Mouse (Mus musculus): ENCODE measurements at regions not wholly inside any gene's neighbourhood (a gene's known extent, or its start where the extent isn't known, plus 50 kb on each side); places are given as distances from the start of the nearest gene placed in this dataset.

GRCm38 (mm10) chr16:9115548-9115947 lies 285.6 kb downstream of the 1810013L24Rik start:
- no peak overlapping the region for H3K27ac ChIP-seq (ENCODE audit: poor library complexity, severe bottlenecking)
- WGBS = 61% methylated on average over 5 of the region's 5 CpGs

DNA sequence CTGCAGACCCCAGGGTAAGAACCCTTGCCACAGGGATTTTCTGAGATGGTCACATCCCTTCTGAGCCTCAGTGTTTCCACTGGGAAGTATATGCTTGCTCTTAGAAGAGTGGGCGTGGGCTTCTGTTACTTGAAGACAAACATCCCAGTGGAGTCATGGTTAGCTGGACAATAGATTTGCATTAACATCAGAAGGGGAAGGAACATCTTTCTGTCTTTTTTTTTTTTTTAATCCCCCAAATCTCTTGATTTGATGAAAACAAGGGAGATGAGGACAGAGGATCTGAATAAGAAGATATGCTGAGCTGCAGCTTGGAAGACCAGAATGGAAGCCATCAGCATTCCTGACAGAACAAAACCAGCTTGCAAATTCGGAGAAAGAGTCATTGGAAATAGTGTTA lies 291.7 kb downstream of the 1810013L24Rik start:
- WGBS = 73% methylated on average over 2 of the region's 2 CpGs
- no peak overlapping the region for H3K4me2 ChIP-seq
- no peak for ATAC-seq (ENCODE audit: insufficient number of reproducible peaks, low FRiP score)

More at GRCm38 (mm10) chr16:9115548-9115947, 285.6 kb downstream of the 1810013L24Rik start:
- H3K4me3 ChIP-seq = no peak overlapping the region
- no peaks in the 10 kb centered on the region for H3K27me3 ChIP-seq (replicated peaks)
- H3K9me3 ChIP-seq (replicated peaks) = no peaks in the 10 kb centered on the region; the same call in 1 of the 2 replicates
- H3K36me3 ChIP-seq = no peaks in the 10 kb centered on the region
- no peak for ATAC-seq (ENCODE audit: insufficient number of reproducible peaks, low FRiP score)
- H3K4me1 ChIP-seq (replicated peaks) = no peaks in the 10 kb centered on the region
- no peak overlapping the region for H3K9ac ChIP-seq
- no peak overlapping the region for H3K4me2 ChIP-seq

GRCm38 (mm10) chr16:9132113-9132512 lies 302.2 kb downstream of the 1810013L24Rik start:
- H3K27me3 ChIP-seq (replicated peaks) = no peaks in the 10 kb centered on the region

More for the DNA sequence above, 291.7 kb downstream of the 1810013L24Rik start:
- Histone ChIP-seq H3K4me3 (no peak overlapping the region), H3K9me3 (replicated peaks) (0 out of 2 replicates have a peak, but pooled peaks cover 5% of the 10 kb centered on the region), H3K36me3 (no peaks in the 10 kb centered on the region), H3K27me3 (replicated peaks) (no peaks in the 10 kb centered on the region), H3K9ac (no peak overlapping the region), H3K4me1 (replicated peaks) (no peaks in the 10 kb centered on the region), H3K27ac (ENCODE audit: poor library complexity, severe bottlenecking) (no peak overlapping the region)

DNA sequence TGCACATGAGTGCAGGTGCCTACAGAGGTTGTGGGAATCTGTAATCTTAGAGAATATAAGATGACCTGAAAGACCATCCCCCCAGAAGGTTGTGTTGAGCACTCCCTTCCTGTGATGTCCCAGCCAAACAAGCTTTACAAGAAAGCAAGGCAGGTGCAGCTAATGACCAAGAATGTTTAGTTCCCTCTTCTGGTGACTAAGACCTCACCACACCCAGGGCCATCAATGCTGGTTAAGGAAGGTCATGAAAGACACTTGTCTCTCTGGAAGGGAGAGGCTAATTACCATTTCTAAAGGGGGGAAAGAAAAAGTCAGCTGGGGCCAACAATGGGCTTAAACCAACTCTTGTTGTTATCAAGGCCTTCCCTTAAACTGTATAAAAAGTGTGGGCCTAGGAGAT lies 302.9 kb downstream of the 1810013L24Rik start:
- no peaks in the 10 kb centered on the region for H3K27me3 ChIP-seq (replicated peaks)
- H3K9ac ChIP-seq = no peak overlapping the region
- no peaks in the 10 kb centered on the region for H3K9me3 ChIP-seq (replicated peaks)
- no peak overlapping the region for H3K27ac ChIP-seq (ENCODE audit: poor library complexity, severe bottlenecking)
- H3K4me1 ChIP-seq (replicated peaks) = no peaks in the 10 kb centered on the region
- H3K4me3 ChIP-seq = no peak overlapping the region
- ATAC-seq (ENCODE audit: insufficient number of reproducible peaks, low FRiP score) = no peak
- no peak overlapping the region for H3K4me2 ChIP-seq
- no peaks in the 10 kb centered on the region for H3K36me3 ChIP-seq

More at GRCm38 (mm10) chr16:9132113-9132512, 302.2 kb downstream of the 1810013L24Rik start:
- H3K9me3 ChIP-seq (replicated peaks) = no peaks in the 10 kb centered on the region
- peak; percentile 77 for ATAC-seq (ENCODE audit: insufficient number of reproducible peaks, low FRiP score)
- H3K27ac ChIP-seq (ENCODE audit: poor library complexity, severe bottlenecking) = no peak overlapping the region
- H3K4me1 ChIP-seq (replicated peaks) = no peaks in the 10 kb centered on the region
- H3K4me3 ChIP-seq = no peak overlapping the region
- no peak overlapping the region for H3K4me2 ChIP-seq
- no peaks in the 10 kb centered on the region for H3K36me3 ChIP-seq
- WGBS = 64% methylated on average over 3 of the region's 3 CpGs
- no peak overlapping the region for H3K9ac ChIP-seq

GRCm38 (mm10) chr16:9135377-9135776 lies 305.5 kb downstream of the 1810013L24Rik start:
- Histone ChIP-seq H3K4me3 (no peak overlapping the region), H3K4me2 (no peak overlapping the region), H3K4me1 (replicated peaks) (peaks cover 9% of the 10 kb centered on the region; the same call in 1 of the 2 replicates), H3K27ac (ENCODE audit: poor library complexity, severe bottlenecking) (no peak overlapping the region), H3K27me3 (replicated peaks) (no peaks in the 10 kb centered on the region), H3K9ac (no peak overlapping the region), H3K9me3 (replicated peaks) (no peaks in the 10 kb centered on the region), H3K36me3 (no peaks in the 10 kb centered on the region)
- WGBS = 70% methylated on average over 8 of the region's 8 CpGs
- ATAC-seq (ENCODE audit: insufficient number of reproducible peaks, low FRiP score) = no peak

- Histone ChIP-seq H3K4me2 (no peak overlapping the region), H3K27me3 (replicated peaks) (no peaks in the 10 kb centered on the region), H3K27ac (ENCODE audit: poor library complexity, severe bottlenecking) (no peak overlapping the region), H3K9me3 (replicated peaks) (no peaks in the 10 kb centered on the region), H3K9ac (no peak overlapping the region), H3K36me3 (no peaks in the 10 kb centered on the region), H3K4me1 (replicated peaks) (peaks cover 9% of the 10 kb centered on the region; the same call in 1 of the 2 replicates), H3K4me3 (no peak overlapping the region)
- 66% methylated on average over 8 of the region's 8 CpGs for WGBS
- ATAC-seq (ENCODE audit: insufficient number of reproducible peaks, low FRiP score) = no peak
Observed at GRCm38 (mm10) chr16:9138552-9139224, 308.8 kb downstream of the 1810013L24Rik start.

DNA sequence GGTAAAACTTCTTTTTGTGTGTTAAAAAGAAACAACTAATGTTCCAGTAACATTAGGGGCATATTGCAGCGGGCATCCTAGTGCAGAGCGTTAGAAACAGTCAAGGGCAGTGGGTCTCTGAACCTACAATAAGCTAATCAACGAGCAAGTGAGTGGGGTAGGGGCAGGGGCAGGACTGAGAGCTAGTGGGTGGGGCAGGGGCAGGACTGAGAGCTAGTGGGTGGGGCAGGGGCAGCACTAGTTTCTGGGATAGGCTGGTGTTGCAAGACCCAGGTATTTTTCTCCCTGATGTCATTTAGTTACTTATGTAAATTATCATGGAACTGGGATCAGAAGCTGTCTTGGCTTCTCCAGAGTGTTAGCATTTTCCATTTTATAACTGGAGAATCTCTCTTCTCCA lies 309.5 kb downstream of the 1810013L24Rik start:
- H3K4me3 ChIP-seq = no peak overlapping the region
- 66% methylated on average over 3 of the region's 3 CpGs for WGBS
- no peaks in the 10 kb centered on the region for H3K36me3 ChIP-seq
- H3K9ac ChIP-seq = no peak overlapping the region
- ATAC-seq (ENCODE audit: insufficient number of reproducible peaks, low FRiP score) = no peak
- H3K4me2 ChIP-seq = no peak overlapping the region
- no peaks in the 10 kb centered on the region for H3K9me3 ChIP-seq (replicated peaks)
- H3K4me1 ChIP-seq (replicated peaks) = peaks cover 9% of the 10 kb centered on the region; the same call in 1 of the 2 replicates
- no peaks in the 10 kb centered on the region for H3K27me3 ChIP-seq (replicated peaks)
- no peak overlapping the region for H3K27ac ChIP-seq (ENCODE audit: poor library complexity, severe bottlenecking)

- Histone ChIP-seq H3K27ac (ENCODE audit: poor library complexity, severe bottlenecking) (no peak overlapping the region), H3K9ac (no peak overlapping the region), H3K4me1 (replicated peaks) (no peaks in the 10 kb centered on the region), H3K27me3 (replicated peaks) (no peaks in the 10 kb centered on the region), H3K9me3 (replicated peaks) (no peaks in the 10 kb centered on the region), H3K36me3 (no peaks in the 10 kb centered on the region), H3K4me2 (no peak overlapping the region), H3K4me3 (no peak overlapping the region)
- no peak for ATAC-seq (ENCODE audit: insufficient number of reproducible peaks, low FRiP score)
- 50% methylated on average over 8 of the region's 8 CpGs for WGBS
Observed at GRCm38 (mm10) chr16:9149209-9150135, 319.6 kb downstream of the 1810013L24Rik start.

DNA sequence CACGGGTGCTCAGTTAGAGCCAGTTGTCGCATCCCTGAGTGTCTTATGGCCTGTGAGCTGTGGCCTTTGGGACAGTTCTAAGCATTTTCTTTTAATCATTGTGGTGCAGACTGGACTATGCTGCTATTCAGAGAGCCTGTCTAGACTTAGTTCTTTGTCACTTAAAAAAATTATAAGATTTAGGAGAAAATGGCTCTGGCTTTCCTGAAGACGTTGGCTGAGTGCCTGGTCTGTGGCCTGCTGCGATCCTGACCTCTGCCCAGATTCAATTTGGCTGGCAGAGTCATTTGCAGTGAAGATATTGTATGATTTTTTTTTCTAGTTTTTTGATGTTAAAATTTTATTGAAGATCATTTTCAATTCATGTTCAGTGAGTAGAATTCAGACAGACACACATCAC lies 322.0 kb downstream of the 1810013L24Rik start:
- Histone ChIP-seq H3K9me3 (replicated peaks) (no peaks in the 10 kb centered on the region), H3K36me3 (no peaks in the 10 kb centered on the region), H3K4me1 (replicated peaks) (no peaks in the 10 kb centered on the region), H3K27ac (ENCODE audit: poor library complexity, severe bottlenecking) (no peak overlapping the region), H3K4me2 (no peak overlapping the region), H3K9ac (no peak overlapping the region), H3K27me3 (replicated peaks) (no peaks in the 10 kb centered on the region), H3K4me3 (no peak overlapping the region)
- 77% methylated on average over 4 of the region's 4 CpGs for WGBS
- no peak for ATAC-seq (ENCODE audit: insufficient number of reproducible peaks, low FRiP score)

DNA sequence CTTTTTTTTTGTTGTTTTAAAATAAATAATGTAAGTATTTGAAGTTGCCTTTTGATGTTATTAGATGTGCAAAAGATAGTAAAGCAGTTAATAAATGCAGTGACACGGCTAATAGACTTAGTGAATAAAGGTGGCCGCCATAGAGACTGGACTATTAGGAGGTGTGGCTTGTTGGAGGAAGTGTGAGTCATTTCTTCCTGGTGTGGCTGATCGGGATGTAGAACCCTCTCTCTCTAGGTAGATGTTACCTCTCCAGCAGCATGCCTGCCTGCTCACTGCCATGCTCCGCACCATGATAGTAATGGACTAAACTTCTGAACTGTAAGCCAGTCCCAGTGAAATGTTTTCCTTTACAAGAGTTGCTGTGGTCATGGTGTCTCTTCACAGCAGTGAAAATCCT lies 323.6 kb downstream of the 1810013L24Rik start:
- Histone ChIP-seq H3K4me1 (replicated peaks) (no peaks in the 10 kb centered on the region), H3K27me3 (replicated peaks) (no peaks in the 10 kb centered on the region), H3K9me3 (replicated peaks) (no peaks in the 10 kb centered on the region), H3K9ac (no peak overlapping the region), H3K4me2 (no peak overlapping the region), H3K4me3 (no peak overlapping the region), H3K27ac (ENCODE audit: poor library complexity, severe bottlenecking) (no peak overlapping the region), H3K36me3 (no peaks in the 10 kb centered on the region)
- no peak for ATAC-seq (ENCODE audit: insufficient number of reproducible peaks, low FRiP score)
- WGBS = 81% methylated on average over 4 of the region's 4 CpGs

GRCm38 (mm10) chr16:9165763-9166310 lies 335.9 kb downstream of the 1810013L24Rik start:
- H3K9me3 ChIP-seq (replicated peaks) = no peaks in the 10 kb centered on the region
- no peaks in the 10 kb centered on the region for H3K36me3 ChIP-seq
- H3K27me3 ChIP-seq (replicated peaks) = no peaks in the 10 kb centered on the region
- H3K4me3 ChIP-seq = no peak overlapping the region
- 71% methylated on average over 8 of the region's 8 CpGs for WGBS
- H3K27ac ChIP-seq (ENCODE audit: poor library complexity, severe bottlenecking) = no peak overlapping the region
- no peaks in the 10 kb centered on the region for H3K4me1 ChIP-seq (replicated peaks)
- no peak overlapping the region for H3K4me2 ChIP-seq
- H3K9ac ChIP-seq = no peak overlapping the region
- ATAC-seq (ENCODE audit: insufficient number of reproducible peaks, low FRiP score) = no peak
